Mouse (Mus musculus) liver, embryonic 14.5 days (tissue): Measurements from ENCODE around the gene Sec23ip.
A peak's percentile ranks its signal among the peaks of the same experiment; 100 is the strongest.

ENCODE experiments used
- CTCF ChIP-seq: IDR thresholded peaks from 2 replicates; pipeline ENCODE4 v1.5.1; 2016; ENCODE audit warnings: antibody characterized with exemption, low read depth, control low read depth
- EP300 ChIP-seq: IDR thresholded peaks from 2 replicates; pipeline ENCODE4 v1.6.1; 2016; ENCODE audit warnings: antibody characterized with exemption, low read depth

GRCm38 (mm10) chr7:128740334-128740733, 4.4 kb upstream of the Sec23ip start, which contains the start of gene Mcmbp:
- TF ChIP-seq EP300 (no peak), CTCF (0 out of 2 replicates have a peak, but pooled peaks have one; percentile 16)
